Mouse (Mus musculus): ENCODE results near the gene Prkag2. TPM values are rescaled to one million over a fixed set of nuclear protein-coding genes. Genes with fewer than 3 reads are reported as not detected.
A peak's percentile ranks its signal among the peaks of the same experiment; 100 is the strongest.

The Prkag2 gene
- total RNA-seq, 2 experiments from 2014 or later, result 2.0 to 8.5 TPM

DNA sequence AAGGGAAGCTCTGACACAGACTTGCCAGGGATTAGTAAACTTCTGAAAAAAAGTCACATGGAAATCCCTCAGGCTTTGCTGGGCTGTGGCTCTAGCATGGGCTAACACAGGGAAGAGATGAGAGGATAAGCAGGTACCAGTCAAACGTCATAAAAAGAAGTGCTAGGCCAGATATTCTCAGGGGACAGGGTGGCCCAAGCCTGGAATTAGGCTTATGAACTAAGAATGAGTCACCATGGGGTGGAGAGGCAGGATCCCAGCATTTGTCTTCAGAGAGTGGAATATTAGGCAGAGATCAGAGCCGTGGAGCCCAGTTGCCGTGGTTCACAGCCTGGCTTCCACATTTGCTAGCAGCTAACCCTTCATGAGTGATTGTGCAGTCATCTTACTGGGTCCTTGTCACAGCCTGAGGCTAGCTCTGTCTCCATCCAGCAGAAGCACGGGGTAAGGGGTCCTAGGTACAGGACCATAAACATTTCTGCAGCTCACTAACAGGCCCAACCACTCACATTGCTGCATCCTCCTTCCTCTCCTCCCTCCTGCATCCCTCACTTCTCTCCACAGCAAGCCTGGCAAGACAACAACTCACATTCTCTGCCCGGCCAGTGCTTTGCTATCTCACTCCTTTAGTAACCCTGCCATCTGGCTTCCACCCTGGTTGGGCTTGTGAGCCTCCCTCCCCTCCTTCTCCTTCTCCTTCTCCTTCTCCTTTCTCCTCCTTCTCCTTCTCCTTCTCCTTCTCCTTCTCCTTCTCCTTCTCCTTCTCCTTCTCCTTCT, 162.2 kb downstream of the Prkag2 start:
- no peak for ATAC-seq (replicated peaks; ENCODE audit: low FRiP score, poor library complexity, severe bottlenecking)

DNA sequence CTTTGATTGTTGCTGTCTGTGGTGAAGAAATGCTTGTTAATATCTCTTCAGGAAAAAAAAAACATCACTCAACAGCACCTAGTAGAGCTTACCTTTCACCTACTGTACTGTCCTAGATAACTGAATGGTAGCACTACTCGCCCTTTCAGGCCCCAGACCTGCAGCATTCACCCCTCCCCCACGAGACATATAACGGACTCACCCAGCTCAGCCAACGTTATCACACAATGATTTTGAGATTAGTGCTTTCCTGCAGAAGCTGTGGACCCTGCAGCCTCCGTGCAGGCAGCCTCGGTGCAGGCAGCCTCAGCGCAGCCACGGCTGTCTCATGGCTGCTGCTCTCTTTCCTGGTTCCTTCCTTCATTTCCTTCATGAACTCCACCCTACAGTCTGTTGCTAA, 164.0 kb downstream of the Prkag2 start:
- no peak for ATAC-seq (replicated peaks; ENCODE audit: low FRiP score, poor library complexity, severe bottlenecking)

DNA sequence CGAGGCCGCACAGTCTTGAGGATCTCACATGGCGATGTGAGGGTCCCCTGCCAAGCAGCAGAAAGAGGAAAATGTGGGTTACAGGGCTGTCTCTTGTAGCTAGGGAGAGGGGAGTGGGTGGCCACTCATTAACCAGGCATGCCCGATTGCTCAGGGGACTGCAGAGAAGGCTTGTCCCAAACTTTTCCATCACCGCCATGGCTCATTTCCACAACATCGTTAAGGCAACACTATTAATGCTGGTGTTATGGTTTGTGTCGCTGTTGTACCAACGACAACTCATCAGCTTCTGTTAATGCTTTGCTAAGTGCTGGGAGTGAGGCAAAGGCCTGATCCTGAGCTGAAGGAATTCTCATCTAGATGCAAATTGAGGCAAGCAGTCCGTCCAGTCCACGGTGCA, 165.0 kb downstream of the Prkag2 start:
- no peak for ATAC-seq (replicated peaks; ENCODE audit: low FRiP score, poor library complexity, severe bottlenecking)

DNA sequence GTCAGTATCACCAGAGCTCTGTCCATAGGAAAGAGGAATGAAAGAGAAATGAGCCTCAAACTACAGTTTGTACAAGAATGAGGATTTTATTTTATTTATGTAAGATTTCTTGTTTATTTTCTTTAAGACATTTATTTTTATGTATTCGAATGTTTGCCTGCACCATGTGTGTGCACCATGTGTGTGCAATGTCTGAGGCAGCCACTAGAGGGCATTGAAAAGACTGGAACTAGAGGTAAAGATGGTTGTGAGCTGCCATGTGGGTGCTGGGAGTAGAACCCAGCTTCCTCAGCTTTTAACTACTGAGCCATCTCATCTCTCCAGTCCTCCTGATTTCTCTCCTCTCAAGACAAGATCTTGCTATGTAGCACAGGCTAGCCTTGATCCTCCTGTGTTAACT, 166.7 kb downstream of the Prkag2 start:
- ATAC-seq (replicated peaks; ENCODE audit: low FRiP score, poor library complexity, severe bottlenecking), result no peak

DNA sequence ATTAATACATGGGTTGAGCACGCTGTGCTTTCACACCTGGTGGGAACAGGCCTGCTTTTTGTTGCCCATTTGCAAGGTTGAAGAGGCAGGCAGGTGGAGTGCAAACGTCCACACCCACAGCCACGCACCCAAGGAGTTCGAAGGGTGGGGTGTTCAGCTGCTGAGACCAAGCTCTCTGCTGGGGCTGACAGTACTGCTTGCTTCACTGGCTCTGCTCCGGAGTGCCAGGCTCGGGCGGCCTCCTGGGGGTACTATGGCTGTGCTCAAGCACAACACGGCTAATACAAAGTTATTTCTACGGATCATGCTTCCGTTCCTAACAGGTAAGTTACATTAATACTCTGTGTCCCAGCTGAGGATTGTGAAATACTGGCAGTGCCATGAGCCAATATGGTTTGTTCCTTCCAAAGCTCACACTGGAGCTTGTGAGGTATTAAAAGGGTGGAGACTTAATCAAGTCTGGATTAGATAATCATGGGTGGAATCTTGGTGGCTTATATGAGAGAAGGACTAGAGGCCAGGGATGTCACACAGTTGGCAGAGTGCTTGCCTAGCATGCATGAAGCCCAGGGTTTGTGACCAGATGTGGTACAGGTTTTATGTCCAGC, 168.8 kb downstream of the Prkag2 start:
- ATAC-seq (replicated peaks; ENCODE audit: low FRiP score, poor library complexity, severe bottlenecking), result no peak

DNA sequence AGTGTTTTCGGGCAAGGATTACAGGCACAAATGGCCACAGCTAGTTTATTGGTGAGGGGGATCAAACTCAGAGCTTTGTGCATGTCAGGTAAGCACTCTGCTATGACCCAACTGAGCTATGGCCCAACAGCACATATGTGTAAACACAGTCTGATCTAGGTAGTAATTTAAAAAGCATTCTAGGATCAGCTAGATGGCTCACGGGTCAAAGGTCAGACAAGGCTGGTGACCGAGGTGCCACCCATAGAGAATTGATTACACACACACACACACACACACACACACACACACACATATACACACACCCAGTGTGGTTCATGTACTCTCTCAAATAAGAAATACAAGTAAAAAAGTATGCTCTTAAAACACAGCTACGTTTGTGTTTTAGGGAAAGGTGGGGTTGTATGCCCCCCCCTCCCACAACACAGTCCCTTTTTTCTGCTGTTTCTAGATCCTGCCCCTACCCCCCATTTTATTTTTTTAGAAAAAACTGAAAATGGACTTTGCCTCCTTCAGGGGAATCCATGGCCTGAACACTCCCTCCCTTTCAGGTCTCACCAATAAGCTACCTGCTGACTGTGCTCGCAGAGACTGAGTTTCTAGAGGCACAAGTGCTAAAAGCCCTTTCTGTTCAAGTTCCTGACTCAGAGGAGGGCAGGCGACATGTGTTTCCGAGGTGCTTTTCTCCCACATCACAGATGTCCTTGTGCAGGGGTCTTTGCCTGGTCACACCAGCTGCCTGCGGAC, 169.4 kb downstream of the Prkag2 start:
- no peak for ATAC-seq (replicated peaks; ENCODE audit: low FRiP score, poor library complexity, severe bottlenecking)

DNA sequence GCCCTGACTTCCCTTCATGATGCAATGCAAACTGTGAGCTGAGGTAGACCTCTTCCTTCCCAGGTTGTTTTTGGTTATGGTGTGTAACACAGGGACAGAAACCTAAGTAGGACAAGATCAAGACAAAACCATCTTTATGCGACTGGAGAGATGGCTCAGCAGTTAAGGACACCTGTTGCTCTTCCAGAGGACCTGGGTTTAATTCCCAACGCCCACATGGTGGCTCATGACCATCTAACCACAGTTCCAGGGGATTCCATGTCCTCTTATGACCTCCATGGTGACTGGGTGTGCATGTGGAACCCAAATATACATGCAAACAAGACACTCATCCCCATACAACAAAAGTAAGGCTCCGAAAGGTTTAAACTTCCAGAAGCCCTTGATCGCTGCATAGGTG, 171.6 kb downstream of the Prkag2 start:
- ATAC-seq (replicated peaks; ENCODE audit: low FRiP score, poor library complexity, severe bottlenecking), result no peak

DNA sequence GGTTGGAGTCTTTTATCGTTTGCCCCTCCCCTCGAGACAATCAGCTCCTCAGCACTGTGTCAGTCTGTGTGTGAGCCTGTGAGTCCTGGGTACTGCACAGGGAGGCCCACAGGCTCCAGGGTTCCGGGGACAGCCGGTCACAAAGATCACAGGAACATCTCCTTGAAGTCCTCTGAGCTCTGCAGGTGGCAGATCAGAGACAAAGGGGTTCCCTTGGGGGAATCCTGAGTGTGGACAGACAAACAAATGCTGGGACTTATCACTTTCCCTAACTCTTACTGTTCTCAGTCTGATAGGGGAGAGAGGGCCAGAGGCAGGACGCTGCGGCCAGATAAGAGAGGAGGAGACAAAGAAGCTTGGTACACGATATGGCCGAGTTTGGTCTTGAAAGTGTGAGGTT, 172.7 kb downstream of the Prkag2 start:
- no peak for ATAC-seq (replicated peaks; ENCODE audit: low FRiP score, poor library complexity, severe bottlenecking)

DNA sequence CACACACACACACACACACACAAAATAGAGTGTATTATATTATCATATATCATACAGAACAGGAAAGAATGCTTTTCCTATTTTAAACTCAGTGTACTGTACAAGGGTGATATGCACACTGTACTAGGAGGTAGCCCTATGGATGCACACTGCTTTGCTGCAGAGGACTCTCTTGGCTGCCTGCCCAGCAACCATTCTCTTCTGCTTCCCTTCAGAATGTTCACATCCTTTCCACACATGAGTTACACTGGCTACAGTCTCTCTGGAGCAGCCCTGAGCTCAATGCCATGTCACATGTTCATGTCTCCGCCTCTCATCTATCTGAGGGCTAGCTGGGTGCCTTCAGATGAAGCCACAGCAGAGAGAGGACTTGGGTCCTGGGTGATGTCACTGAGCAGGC, 181.3 kb downstream of the Prkag2 start:
- no peak for ATAC-seq (replicated peaks; ENCODE audit: low FRiP score, poor library complexity, severe bottlenecking)

DNA sequence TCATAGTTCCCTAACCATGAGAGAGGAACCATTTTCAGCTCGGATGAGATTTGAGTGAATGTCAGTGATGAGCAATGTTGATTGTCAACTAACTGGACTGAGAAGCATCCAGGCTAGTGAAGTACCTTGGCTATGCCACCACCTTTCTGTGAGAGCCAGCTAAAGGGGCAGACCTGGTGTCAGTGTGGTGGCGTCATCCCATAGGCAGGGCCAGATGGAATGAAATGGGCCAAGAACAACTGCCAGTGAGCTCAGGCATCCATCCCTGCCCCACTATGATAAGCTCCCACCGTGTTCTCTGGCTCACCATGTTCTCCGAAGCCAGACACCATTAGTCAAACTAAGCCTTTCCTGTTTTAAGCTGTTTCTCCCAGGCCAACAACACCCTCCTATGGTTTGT, 183.9 kb downstream of the Prkag2 start:
- no peak for ATAC-seq (replicated peaks; ENCODE audit: low FRiP score, poor library complexity, severe bottlenecking)

DNA sequence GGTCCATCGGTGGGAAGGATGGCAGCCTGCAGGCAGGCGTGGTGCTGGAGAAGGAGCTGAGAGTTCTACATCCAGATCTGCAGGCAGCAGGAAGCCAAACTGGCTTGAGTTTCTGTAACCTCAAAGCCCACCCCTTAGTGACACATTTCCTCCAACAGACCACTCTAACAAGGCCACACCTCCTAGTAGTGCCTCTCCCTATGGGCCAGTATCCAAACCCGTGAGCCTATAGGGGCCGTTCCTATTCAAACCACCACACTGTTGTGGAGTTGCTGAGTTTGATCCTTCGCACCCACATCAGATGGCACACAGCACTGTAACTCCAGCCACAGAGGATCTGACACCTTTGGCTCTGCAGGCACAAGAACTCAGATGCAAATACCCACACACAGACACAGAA, 185.3 kb downstream of the Prkag2 start:
- ATAC-seq (replicated peaks; ENCODE audit: low FRiP score, poor library complexity, severe bottlenecking), result no peak

DNA sequence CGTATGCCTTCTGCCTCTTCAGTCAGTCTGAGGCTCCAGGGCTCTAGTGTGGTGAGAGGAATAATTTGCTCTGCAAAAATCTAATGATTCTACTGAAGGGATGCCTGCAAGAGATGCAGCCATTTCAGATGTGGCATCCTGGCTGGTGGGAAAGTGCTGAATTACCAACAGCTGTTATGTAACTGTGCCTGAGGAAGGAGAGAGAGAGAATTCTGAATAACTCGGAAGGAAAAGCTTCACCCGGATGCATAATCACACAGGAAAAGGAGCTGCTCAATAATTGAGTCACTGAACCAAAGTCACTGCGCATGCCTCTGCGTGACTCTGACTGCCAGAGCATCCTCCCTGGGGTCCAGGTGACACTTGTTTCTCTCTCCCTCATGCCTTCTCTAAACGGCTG, 186.8 kb downstream of the Prkag2 start:
- ATAC-seq (replicated peaks; ENCODE audit: low FRiP score, poor library complexity, severe bottlenecking), result no peak

DNA sequence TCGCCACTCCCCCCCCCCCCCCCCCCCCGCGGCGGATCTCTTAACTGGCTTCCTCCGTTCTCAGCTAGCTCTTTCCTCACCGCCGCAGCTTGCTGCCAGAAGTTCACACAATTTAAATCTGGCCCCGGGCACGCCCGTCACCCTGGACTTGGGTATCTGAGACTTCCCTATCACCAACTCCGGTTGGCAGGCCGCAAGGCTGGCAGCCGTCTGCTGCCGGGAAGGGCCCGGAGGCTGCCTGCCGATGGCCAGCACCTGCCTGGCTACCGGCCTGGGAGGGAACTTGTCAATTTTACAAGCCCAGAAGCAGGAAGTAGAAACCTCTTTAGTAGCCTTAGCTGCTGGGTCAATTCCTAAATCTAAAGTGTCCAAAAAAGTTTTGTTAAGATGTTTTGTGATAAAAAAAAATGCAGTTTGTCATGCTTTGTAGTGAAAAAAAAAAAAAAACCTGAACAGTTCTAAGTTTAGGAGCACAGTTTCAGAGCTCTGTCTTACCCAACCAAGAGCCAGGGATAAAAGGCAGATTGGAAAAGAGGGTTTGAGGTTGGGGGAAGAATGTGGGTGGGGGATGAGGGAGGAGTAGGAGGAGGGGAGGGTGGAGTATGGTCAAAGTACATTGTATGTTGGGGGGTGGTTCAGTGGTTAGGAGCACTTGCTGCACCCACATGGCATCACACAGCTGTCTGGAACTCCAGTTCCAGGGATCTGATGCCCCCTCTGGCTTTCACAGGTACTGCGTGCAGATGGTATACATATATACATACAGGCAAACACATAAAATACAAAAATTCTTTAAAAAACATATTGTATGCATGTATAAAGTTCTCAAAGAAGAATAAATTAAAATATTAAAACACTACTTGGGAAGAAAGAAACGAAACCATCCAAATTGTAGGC, 191.4 kb downstream of the Prkag2 start:
- ATAC-seq (replicated peaks; ENCODE audit: low FRiP score, poor library complexity, severe bottlenecking), result peak; percentile 62

DNA sequence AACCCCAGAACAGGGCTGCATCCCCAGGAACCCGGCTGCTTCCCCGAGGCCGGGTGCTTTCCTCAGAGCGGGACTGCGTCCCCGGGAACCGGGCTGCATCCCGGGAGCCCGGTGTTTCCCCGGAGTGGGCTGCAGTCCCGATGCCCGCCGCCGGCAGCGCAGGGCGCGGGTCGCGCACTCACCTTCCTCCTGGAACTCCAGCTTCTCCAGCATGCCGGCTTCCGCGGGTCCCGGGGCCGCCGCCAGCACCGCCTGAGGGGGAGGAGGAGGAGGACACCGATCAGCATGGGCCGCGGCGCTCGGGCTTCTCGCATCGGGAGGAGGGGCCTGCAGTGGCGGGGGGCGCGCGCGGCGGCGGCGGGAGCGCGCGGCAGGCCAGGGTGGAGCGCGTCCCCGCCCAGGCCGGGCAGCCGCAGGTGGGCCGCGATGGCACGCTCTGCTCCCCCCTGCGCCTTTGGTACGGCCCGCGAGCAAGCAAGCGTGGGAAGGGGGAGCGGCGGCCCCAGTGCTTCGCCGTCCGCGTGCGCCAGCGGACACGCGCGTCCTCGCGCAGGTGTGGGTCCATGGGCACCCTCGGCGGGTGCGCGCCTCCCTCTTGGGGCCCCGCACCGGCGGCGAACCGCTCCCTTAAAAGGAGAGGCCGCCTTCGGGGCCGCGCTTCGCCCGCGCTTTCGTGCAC, 192.2 kb downstream of the Prkag2 start:
- no peak for ATAC-seq (replicated peaks; ENCODE audit: low FRiP score, poor library complexity, severe bottlenecking)

DNA sequence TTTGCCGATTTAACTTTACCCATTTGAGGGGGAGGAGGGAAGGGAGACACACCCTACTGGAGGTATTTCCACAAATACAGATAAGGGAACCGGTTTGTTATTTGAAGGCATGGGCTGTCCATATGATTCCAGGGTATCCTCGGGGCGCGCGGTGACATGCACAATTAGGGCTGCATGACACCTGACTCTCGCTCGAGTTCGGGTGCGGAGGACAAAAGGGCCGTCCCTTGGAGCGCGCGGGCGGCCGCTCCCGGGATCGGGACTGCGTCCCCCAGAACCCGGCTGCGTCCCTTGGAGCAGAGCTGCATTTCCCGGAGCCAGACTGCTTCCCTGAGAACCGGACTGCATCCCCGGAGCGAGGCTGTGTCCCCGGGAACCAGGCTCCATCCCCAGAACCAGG, 192.7 kb downstream of the Prkag2 start:
- ATAC-seq (replicated peaks; ENCODE audit: low FRiP score, poor library complexity, severe bottlenecking), result no peak

DNA sequence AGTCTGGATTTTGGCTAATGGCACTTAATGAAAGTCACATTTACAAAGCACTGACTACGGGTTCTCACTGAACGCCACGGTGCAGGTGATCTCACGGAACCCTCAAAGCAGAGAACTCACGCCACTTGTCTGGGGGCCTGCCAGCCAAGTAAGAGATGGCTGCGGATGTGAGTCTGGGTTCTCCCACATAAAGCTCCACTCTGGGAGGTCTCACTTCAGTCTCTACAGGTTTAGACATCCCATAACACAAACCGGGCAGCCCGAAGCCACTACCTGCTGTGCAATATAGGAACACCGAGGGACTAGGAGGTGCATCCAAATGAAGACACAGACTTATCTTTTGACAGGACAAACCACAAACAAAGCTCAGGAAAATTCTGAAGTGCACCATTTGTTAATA, 193.6 kb downstream of the Prkag2 start:
- ATAC-seq (replicated peaks; ENCODE audit: low FRiP score, poor library complexity, severe bottlenecking), result no peak

DNA sequence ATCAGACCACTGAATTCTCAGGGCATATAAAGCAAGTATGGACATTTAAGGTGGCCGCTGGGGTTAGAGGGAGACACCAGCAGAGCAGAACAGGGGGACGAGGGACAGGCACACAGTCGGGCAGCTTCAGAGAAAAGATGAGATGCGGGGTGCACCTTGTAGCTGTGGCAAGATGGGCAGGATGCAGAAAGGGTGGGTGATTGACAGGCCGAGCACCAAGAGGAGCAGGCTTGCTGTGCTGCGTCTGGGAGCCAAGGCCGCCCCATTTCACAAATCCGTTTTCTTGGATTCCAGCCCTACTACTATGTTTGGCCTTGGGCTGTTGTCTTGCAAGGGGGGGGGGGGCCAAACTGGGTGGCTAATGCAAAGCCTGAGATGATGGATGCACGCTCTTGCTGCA, 195.5 kb downstream of the Prkag2 start:
- no peak for ATAC-seq (replicated peaks; ENCODE audit: low FRiP score, poor library complexity, severe bottlenecking)

DNA sequence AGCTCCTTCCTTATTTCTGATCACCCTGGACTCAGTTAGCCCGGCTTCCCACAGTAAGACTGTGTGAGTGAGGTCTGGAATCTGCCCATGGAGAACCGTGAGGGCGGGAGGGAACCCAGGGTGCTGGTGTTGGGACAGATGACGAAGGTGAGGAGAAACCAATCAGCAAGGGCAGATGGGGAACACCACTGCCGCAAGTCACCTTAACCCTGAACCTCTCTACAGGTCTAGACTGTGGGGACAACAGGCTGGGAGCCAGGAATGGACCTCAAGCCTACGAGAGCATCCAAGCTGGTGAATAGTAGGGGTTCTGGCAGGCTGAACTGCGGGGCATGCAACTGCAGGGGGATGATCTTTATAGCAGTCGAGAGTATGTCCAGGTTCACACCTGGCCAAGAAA, 196.0 kb downstream of the Prkag2 start:
- ATAC-seq (replicated peaks; ENCODE audit: low FRiP score, poor library complexity, severe bottlenecking), result no peak

DNA sequence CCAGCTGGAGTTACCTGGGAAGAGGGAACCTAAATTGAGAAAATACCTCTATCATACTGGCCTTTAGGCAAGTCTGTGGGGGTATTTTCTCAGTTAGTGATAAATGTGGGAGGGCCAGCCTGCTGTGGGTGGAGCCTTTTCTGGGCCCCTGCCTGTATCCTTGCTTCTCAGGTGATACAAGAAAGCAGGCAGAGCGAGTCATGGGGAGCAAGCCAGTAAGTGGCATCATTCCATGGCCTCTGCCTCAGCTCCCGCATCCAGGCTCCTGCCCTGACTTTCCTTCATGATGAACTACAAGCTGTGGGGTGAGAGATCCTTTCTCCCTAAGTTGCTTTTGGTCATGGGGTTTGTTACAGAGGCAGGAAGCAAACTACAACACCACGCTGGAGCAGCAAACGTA, 196.4 kb downstream of the Prkag2 start:
- ATAC-seq (replicated peaks; ENCODE audit: low FRiP score, poor library complexity, severe bottlenecking), result no peak

DNA sequence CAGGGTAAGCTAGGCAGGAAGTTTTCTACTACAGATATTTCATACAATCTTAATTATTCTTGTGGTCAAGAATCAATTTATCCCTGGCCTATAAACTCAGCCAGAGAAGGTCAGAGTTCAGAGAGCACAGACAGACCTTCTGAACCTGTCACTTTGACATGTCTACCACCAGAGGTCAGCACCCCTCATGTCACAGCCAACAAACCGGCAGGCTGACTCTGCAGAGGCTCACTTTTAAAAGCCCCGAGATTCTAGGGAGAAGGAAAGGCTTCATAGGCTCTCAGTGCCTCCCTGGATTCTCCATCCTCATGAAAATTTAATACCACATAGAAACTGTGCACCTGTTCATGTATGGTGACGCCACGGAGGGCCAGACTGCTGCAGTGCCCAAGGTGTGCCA, 197.6 kb downstream of the Prkag2 start:
- no peak for ATAC-seq (replicated peaks; ENCODE audit: low FRiP score, poor library complexity, severe bottlenecking)

Data from erythroblast, adult 5-6 weeks (primary cell).